Comparison of ENCODE assay signal across 18 mouse cellular contexts in genomic region chr16:32401335-32401965, GRCm38 (mm10). TPM values are rescaled to one million over a fixed set of nuclear protein-coding genes. Genes with fewer than 3 reads are reported as not detected.
DNase-seq lines count a peak whose midpoint lies in the region; ATAC-seq and TF ChIP-seq lines count a peak whose summit lies in the region.
"Had no signal": no experiment of that assay in that cellular context is flagged by ENCODE, and none has a peak within 500 bp of the region (broad histone marks: within the 10 kb centered on the region; RNA-seq: fewer than 3 reads in every experiment).

No protein-coding gene starts in this region.

- H3K27me3 ChIP-seq in lung, postnatal 0 days (replicated peaks; ENCODE audit: insufficient read depth, low read length): no peaks in the 10 kb centered on the region
- no peaks in the 10 kb centered on the region for H3K27me3 ChIP-seq in kidney, embryonic 16.5 days (ENCODE audit: insufficient read depth, low read length)

- no peak overlapping the region for H3K9ac ChIP-seq in lung, postnatal 0 days (replicated peaks; ENCODE audit: low read depth)
- no peak overlapping the region for H3K9ac ChIP-seq in kidney, embryonic 16.5 days (replicated peaks; ENCODE audit: low read length)

- no peak for ATAC-seq in lung, postnatal 0 days
- no peak for ATAC-seq in kidney, embryonic 16.5 days (ENCODE audit: low FRiP score, low TSS enrichment)
- ATAC-seq: activated CD4-positive, CD25-positive, alpha-beta regulatory T cell, adult 4 months; hindbrain, postnatal 0 days had no signal

- 67% methylated on average over 9 of the region's 9 CpGs for WGBS in lung, postnatal 0 days
- WGBS in kidney, embryonic 16.5 days: 81% methylated on average over 9 of the region's 9 CpGs

- H3K9me3 ChIP-seq in lung, postnatal 0 days (ENCODE audit: low read length): no peaks in the 10 kb centered on the region
- H3K9me3 ChIP-seq in kidney, embryonic 16.5 days (ENCODE audit: low read length): no peaks in the 10 kb centered on the region
- H3K9me3 ChIP-seq: G1E had no signal

- H3K27ac ChIP-seq in lung, postnatal 0 days (ENCODE audit: low read length): no peak overlapping the region
- peak overlapping the region; percentile 83 for H3K27ac ChIP-seq in bone marrow macrophage, adult 2 months (ENCODE audit: insufficient read depth, low read depth, low read length)
- H3K27ac ChIP-seq in layer of hippocampus, adult 2 months: no peak overlapping the region
- H3K27ac ChIP-seq in kidney, embryonic 16.5 days (ENCODE audit: low read length): no peak overlapping the region
- H3K27ac ChIP-seq: hindbrain, postnatal 0 days had no signal

- peak; percentile 18 for DNase-seq in lung, postnatal 0 days (ENCODE audit: low spot score)
- no peak for DNase-seq in lung, postnatal 10 days
- DNase-seq in A20 (ENCODE audit: low read depth, low spot score): peak; percentile 70
- peak; percentile 15 for DNase-seq in skeletal muscle tissue, adult 2 months (ENCODE audit: low read depth, low spot score)
- DNase-seq in layer of hippocampus, adult 2 months (ENCODE audit: low spot score in 2 of 2): no peak
- DNase-seq in layer of hippocampus, adult 11-12 months (ENCODE audit: low spot score): no peak
- DNase-seq: cerebellum, adult 8-10 months; embryo, embryonic 11 days; kidney, postnatal 14 days had no signal

- no peak overlapping the region for H3K4me3 ChIP-seq in lung, postnatal 0 days (ENCODE audit: low read depth, low read length)
- 0 out of 2 replicates have a peak overlapping the region, but pooled peaks have one; percentile 4 for H3K4me3 ChIP-seq in bone marrow macrophage, adult 2 months (ENCODE audit: insufficient read depth, low read length)
- H3K4me3 ChIP-seq in layer of hippocampus, adult 2 months: no peak overlapping the region
- no peak overlapping the region for H3K4me3 ChIP-seq in kidney, embryonic 16.5 days (ENCODE audit: low read length)
- H3K4me3 ChIP-seq: myocyte had no signal

- no peaks in the 10 kb centered on the region for H3K36me3 ChIP-seq in lung, postnatal 0 days (ENCODE audit: insufficient read depth, low read length)
- H3K36me3 ChIP-seq in kidney, embryonic 16.5 days (ENCODE audit: insufficient read depth, low read length): no peaks in the 10 kb centered on the region
- H3K36me3 ChIP-seq: G1E had no signal

- TF ChIP-seq POLR2A in bone marrow macrophage, adult 2 months (IDR thresholded peaks at IDR 0.05; ENCODE audit: borderline replicate concordance, low read depth, low read length): no peak

- no peak overlapping the region for H3K4me2 ChIP-seq in lung, postnatal 0 days (replicated peaks; ENCODE audit: low read depth, low read length)
- H3K4me2 ChIP-seq in kidney, embryonic 16.5 days (replicated peaks; ENCODE audit: low read depth, low read length): no peak overlapping the region

- no peaks in the 10 kb centered on the region for H3K4me1 ChIP-seq in lung, postnatal 0 days (ENCODE audit: insufficient read depth, low read depth, low read length)
- H3K4me1 ChIP-seq in bone marrow macrophage, adult 2 months (ENCODE audit: control insufficient read depth, insufficient read depth, low read length): peaks cover 53% of the 10 kb centered on the region
- H3K4me1 ChIP-seq in kidney, embryonic 16.5 days (ENCODE audit: insufficient read depth, low read length): no peaks in the 10 kb centered on the region

- TF ChIP-seq CTCF in lung, postnatal 0 days (IDR thresholded peaks at IDR 0.05): no peak
- no peak for TF ChIP-seq CTCF in bone marrow macrophage, adult 2 months (IDR thresholded peaks at IDR 0.05; ENCODE audit: low read depth, low read length)
- no peak for TF ChIP-seq CTCF in layer of hippocampus, adult 2 months (conservative IDR thresholded peaks at IDR 0.05)

- TF ChIP-seq EP300 in lung, postnatal 0 days (IDR thresholded peaks at IDR 0.05): no peak

RNA-seq across cellular contexts. Expression of gene Tm4sf19, which starts 1.1 kb away (rescaled TPM):
- not detected in 2 replicates for polyA plus RNA-seq in lung, postnatal 0 days (2015; fragmentation: Nextera tagmentation; extraction: Ambion mirVana)
- 3.0 and 4.4 TPM in 2 replicates for polyA plus RNA-seq in bone marrow macrophage, adult 2 months (2012; ENCODE audit: insufficient read depth, insufficient read length, missing spikeins)
- not detected for total RNA-seq in layer of hippocampus, adult 2 months (2021)
- not detected in 2 replicates for polyA plus RNA-seq in kidney, embryonic 16.5 days (2015; fragmentation: Nextera tagmentation; extraction: Ambion mirVana)
- total RNA-seq: gastrocnemius, postnatal 4 days; hindbrain, postnatal 0 days; left cerebral cortex, adult 18-20 months had no signal
- polyA plus RNA-seq: activated CD4-positive, CD25-positive, alpha-beta regulatory T cell, adult 4 months; G1E; heart, postnatal 0 days; hindbrain, postnatal 0 days had no signal

RNA-seq across cellular contexts. Expression of gene Tctex1d2, which starts 18.1 kb away (rescaled TPM):
- polyA plus RNA-seq in lung, postnatal 0 days (2015; fragmentation: Nextera tagmentation; extraction: Ambion mirVana): 24.0 and 24.6 TPM in 2 replicates
- polyA plus RNA-seq in bone marrow macrophage, adult 2 months (2012; ENCODE audit: insufficient read depth, insufficient read length, missing spikeins): 43.8 and 47.9 TPM in 2 replicates
- 10 to 100 TPM; 11.8 to 14.3 TPM for total RNA-seq in layer of hippocampus, adult 2 months (2021)
- 30.0 and 30.7 TPM in 2 replicates for polyA plus RNA-seq in kidney, embryonic 16.5 days (2015; fragmentation: Nextera tagmentation; extraction: Ambion mirVana)

RNA-seq across cellular contexts. Expression of gene Pcyt1a, which starts 29.3 kb away (rescaled TPM):
- polyA plus RNA-seq in lung, postnatal 0 days (2015; fragmentation: Nextera tagmentation; extraction: Ambion mirVana): 44.9 and 48.0 TPM in 2 replicates
- 95.8 and 100 TPM in 2 replicates for polyA plus RNA-seq in bone marrow macrophage, adult 2 months (2012; ENCODE audit: insufficient read depth, insufficient read length, missing spikeins)
- 10 to 100 TPM; 32.6 to 33.7 TPM for total RNA-seq in layer of hippocampus, adult 2 months (2021)
- 38.3 and 44.6 TPM in 2 replicates for polyA plus RNA-seq in kidney, embryonic 16.5 days (2015; fragmentation: Nextera tagmentation; extraction: Ambion mirVana)

Comparison
In these comparisons a context has a peak if more than half of its experiments do, and no peak if none do; other contexts are left out.
1. DNase-seq: peak in lung, postnatal 0 days (single experiment), A20 (single experiment) and skeletal muscle tissue, adult 2 months (single experiment); none in lung, postnatal 10 days (single experiment), layer of hippocampus, adult 2 months (0 of 2) and layer of hippocampus, adult 11-12 months (single experiment).